Mouse (Mus musculus) neural tube, embryonic 15.5 days (tissue): ENCODE data around the gene Rgl1. TPM values are rescaled to one million over a fixed set of nuclear protein-coding genes. Genes with fewer than 3 reads are reported as not detected.

ENCODE experiments used
- ATAC-seq: fragments of 200-750 bp; cut with Nextera tagmentation; 2 replicates; pipeline ENCODE4 v1.8.0; 2017; ENCODE audit warnings: mild to moderate bottlenecking, moderate TSS enrichment, moderate library complexity; ENCODE audit not compliant: low FRiP score
- H3K27ac ChIP-seq: fragments of 300-500 bp; sonication (generic); replicated peaks from 2 replicates; pipeline ENCODE4 v1.5.1; 2015; ENCODE audit warnings: mild to moderate bottlenecking, inconsistent platforms
- H3K27me3 ChIP-seq: fragments of 300-500 bp; sonication (generic); replicated peaks from 2 replicates; pipeline ENCODE4 v1.6.1; 2015; ENCODE audit warnings: inconsistent platforms
- H3K36me3 ChIP-seq: fragments of 300-500 bp; sonication (generic); 2 replicates; pipeline ENCODE4 v1.6.1; 2015; ENCODE audit warnings: inconsistent platforms
- H3K4me1 ChIP-seq: fragments of 300-500 bp; sonication (generic); 2 replicates; pipeline ENCODE4 v1.6.1; 2015; ENCODE audit warnings: inconsistent platforms
- H3K4me2 ChIP-seq: fragments of 300-500 bp; sonication (generic); 2 replicates; pipeline ENCODE4 v1.6.1; 2015; ENCODE audit warnings: inconsistent platforms, mild to moderate bottlenecking, moderate library complexity
- H3K4me3 ChIP-seq: fragments of 300-500 bp; sonication (generic); replicated peaks from 2 replicates; pipeline ENCODE4 v1.5.1; 2015; ENCODE audit warnings: mild to moderate bottlenecking, inconsistent platforms
- H3K9ac ChIP-seq: fragments of 300-500 bp; sonication (generic); replicated peaks from 2 replicates; pipeline ENCODE4 v1.6.1; 2015; ENCODE audit warnings: mild to moderate bottlenecking, inconsistent platforms
- H3K9me3 ChIP-seq: fragments of 300-500 bp; sonication (generic); replicated peaks from 2 replicates; pipeline ENCODE4 v1.6.1; 2016; ENCODE audit warnings: inconsistent platforms
- whole genome bisulfite sequencing: fragments of 180-500 bp; shearing (Covaris S2); methylation state at CpG from one replicate; pipeline ENCODE4 v1.1.7; 2015; ENCODE audit warnings: mixed read lengths; 5-methylcytosine and 5-hydroxymethylcytosine counted together
- polyA plus RNA-seq: library from polyadenylated mRNA; unstranded; fragments of >200 nt; fragmentation: Nextera tagmentation; extraction: Ambion mirVana; gene quantifications from 2 replicates; pipeline ENCODE4 v1.2.1, GENCODE M21; 2015

Gene Rgl1
- polyA plus RNA-seq, 1 experiment from 2014 or later: 18.8 TPM

DNA sequence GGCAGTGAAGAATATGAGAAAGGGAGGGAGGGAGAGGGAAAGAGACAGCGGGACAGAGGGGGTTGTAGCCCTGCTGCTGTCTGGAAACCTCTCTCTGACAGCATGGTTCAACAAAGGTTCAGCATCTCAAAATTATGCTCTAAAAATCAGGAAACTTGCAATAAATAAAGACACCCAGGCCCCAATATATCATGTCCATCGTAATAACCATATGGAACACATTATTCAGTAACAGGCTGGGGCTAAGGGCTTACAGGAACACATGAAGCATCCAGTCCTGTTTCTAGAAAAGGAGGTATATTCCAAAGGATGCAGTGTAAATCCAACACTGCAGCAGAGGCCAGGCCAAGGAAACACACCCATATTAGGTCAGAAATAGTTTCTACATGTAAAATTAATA, 215.6 kb downstream of the Rgl1 start:
- no peak overlapping the region for H3K4me3 ChIP-seq
- H3K27ac ChIP-seq: no peak overlapping the region
- WGBS: 79% methylated on average over 2 of the region's 2 CpGs
- no peak for ATAC-seq
- no peak overlapping the region for H3K9ac ChIP-seq
- H3K4me2 ChIP-seq: no peak overlapping the region
- H3K36me3 ChIP-seq: peaks cover 9% of the 10 kb centered on the region
- no peaks in the 10 kb centered on the region for H3K27me3 ChIP-seq
- H3K4me1 ChIP-seq: no peaks in the 10 kb centered on the region
- H3K9me3 ChIP-seq: no peaks in the 10 kb centered on the region

DNA sequence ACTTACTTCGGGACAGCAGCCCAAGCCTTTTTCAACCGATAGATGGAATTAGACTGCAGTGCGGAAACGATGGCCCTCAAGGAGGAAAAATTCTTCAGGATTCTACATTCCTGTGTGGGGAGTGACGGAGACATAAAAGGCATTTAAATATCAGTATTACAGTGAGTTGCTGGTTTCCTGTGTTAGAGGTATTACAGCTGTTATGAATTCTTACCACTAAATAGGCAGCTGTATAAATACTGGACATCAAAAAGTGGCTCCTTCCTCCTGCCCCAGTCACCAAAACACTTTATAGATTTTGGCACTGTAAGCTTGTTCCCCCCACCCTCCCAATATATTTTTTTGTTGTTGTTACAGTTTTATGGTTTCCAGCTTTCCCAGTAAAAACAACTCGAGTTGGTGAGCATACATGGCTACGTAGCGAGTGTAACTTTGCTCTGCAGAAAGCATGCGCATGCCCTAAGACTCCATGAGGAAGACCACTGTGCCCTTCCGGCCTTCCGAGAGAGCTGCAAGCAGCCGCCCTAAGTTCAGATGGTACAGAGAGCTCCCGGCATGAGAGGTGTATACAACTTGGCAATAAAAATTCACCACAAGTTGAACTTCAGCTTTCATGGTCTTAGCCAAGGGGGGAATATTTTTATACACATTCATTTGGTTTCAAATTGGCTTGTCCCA, 217.0 kb downstream of the Rgl1 start:
- H3K4me2 ChIP-seq: no peak overlapping the region
- 86% methylated on average over 13 of the region's 13 CpGs for WGBS
- H3K4me3 ChIP-seq: no peak overlapping the region
- peaks cover 13% of the 10 kb centered on the region for H3K36me3 ChIP-seq
- no peak for ATAC-seq
- H3K27ac ChIP-seq: no peak overlapping the region
- no peaks in the 10 kb centered on the region for H3K9me3 ChIP-seq
- H3K27me3 ChIP-seq: no peaks in the 10 kb centered on the region
- H3K9ac ChIP-seq: no peak overlapping the region
- no peaks in the 10 kb centered on the region for H3K4me1 ChIP-seq

DNA sequence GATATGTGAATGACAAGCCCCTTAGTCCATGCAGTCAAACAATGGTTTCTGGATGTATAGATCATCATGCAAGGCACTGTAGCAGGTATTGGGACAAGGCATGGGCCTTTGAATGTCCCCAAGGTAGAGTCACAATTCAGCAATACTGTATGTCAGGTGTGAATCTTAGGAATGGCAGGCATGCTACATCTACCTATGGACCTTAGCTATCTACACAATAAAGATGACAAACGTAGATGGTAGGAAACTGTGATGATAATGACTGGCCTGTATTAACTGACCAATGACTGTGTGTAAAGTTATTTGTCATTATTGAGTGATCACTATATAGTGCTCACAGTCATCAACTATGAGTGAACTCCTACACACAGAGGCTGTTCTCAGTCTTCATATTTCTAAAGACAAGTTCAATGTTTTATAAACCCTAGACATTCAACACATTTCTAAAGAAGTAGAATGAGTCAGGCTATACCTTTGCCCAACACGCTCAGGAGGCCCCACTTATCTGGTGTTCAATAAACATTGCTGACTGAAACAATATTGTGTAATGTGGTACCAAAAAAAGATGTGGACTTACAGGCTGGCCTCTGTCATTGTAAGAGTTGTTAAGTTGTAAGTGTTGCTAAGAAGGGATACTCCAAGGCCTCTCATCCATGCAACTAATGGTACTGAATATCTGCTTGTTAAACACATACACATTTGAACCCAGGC, 222.5 kb downstream of the Rgl1 start:
- WGBS: 86% methylated on average over 2 of the region's 2 CpGs
- no peak for ATAC-seq
- H3K9me3 ChIP-seq: no peaks in the 10 kb centered on the region

DNA sequence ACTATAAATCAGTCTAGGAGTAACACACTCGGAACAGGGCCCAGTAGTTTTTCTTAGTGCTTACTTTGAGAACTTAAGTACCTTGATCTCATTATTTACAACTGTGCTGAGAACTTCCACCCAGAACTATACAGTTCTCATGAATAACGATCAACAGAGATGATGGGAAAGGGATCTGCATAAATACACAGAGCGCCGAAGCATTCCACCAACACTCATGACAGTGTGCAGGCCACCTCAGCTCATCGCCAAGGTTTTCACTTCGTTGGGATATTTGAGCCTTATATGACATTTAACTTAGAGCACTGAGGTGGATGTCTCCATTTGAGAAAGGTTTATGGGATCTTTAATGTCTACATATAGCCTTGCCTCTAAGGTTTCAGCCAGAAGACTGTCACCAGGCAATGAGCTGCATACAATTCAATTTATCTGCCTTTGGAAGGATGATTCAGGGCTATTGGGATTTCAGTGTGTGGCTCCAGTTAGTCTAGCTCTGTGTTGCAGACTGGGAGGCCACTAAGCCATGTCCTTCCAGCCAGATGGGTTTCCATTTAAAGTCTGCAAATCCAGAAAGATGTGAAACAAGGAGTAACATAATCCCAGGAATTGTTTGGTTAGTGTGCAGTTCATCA, 223.3 kb downstream of the Rgl1 start:
- peaks cover 22% of the 10 kb centered on the region for H3K36me3 ChIP-seq
- H3K4me2 ChIP-seq: no peak overlapping the region
- H3K4me3 ChIP-seq: no peak overlapping the region
- no peaks in the 10 kb centered on the region for H3K27me3 ChIP-seq
- H3K9ac ChIP-seq: no peak overlapping the region
- H3K9me3 ChIP-seq: no peaks in the 10 kb centered on the region
- no peak for ATAC-seq
- no peak overlapping the region for H3K27ac ChIP-seq
- 88% methylated on average over 6 of the region's 6 CpGs for WGBS
- no peaks in the 10 kb centered on the region for H3K4me1 ChIP-seq

More for the DNA sequence above, 222.5 kb downstream of the Rgl1 start:
- Histone ChIP-seq H3K4me2 (no peak overlapping the region), H3K4me1 (no peaks in the 10 kb centered on the region), H3K27me3 (no peaks in the 10 kb centered on the region), H3K4me3 (no peak overlapping the region), H3K36me3 (peaks cover 22% of the 10 kb centered on the region), H3K9ac (no peak overlapping the region), H3K27ac (no peak overlapping the region)

DNA sequence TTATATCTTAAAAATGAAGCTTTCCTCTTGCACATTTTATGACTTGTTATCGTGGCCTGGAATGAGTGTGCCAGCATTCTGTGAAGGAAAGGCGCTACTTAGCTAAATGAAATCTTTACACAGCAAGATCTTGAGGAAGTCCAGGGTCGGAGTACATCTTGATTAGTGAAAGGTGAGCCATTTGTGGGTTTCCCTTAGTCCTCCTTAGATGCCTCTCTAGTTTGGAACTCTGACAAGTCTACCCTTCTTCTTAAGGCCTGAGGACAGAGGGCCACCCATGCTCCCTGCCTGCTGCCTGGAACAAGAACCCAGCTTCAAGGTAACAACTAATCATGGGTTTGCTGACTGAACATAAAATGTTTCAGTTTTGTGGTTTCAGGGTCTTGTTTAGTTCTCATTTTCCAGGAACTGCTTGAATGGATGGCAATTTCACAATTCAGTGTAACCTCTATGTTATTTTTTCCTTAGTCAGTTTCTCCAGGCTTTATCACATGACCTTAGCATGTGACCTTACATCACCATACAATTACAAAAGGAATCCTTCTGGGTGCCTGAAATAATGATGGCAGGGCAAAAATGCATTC, 225.8 kb downstream of the Rgl1 start:
- H3K27me3 ChIP-seq: no peaks in the 10 kb centered on the region
- no peaks in the 10 kb centered on the region for H3K9me3 ChIP-seq
- no peak overlapping the region for H3K4me3 ChIP-seq
- H3K27ac ChIP-seq: no peak overlapping the region
- peaks cover 22% of the 10 kb centered on the region for H3K36me3 ChIP-seq
- peaks cover 5% of the 10 kb centered on the region; the same call in 1 of the 2 replicates for H3K4me1 ChIP-seq
- H3K9ac ChIP-seq: no peak overlapping the region
- ATAC-seq: no peak
- H3K4me2 ChIP-seq: no peak overlapping the region
- 95% methylated on average over 3 of the region's 3 CpGs for WGBS

DNA sequence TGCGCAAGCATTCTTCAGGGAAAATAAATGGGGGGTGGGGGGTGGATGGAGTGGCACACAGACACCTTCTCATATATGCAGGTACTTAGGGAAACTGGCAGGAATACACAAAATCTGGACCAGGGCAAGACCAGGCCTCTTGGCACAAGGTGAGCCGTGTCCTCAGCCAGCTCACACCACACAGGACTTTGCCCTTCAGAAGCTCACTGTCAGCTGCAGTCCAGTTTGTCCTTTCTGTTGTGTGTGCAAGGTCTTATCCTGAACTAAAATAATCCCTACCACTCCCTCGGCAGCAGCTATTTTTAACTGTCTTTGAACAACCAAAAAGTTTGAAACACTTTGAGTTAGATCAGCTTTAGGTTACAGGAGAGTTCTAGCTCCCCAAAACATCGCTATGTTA, 227.3 kb downstream of the Rgl1 start:
- peaks cover 14% of the 10 kb centered on the region; the same call in 1 of the 2 replicates for H3K36me3 ChIP-seq
- no peaks in the 10 kb centered on the region for H3K9me3 ChIP-seq
- no peak overlapping the region for H3K4me3 ChIP-seq
- H3K27me3 ChIP-seq: no peaks in the 10 kb centered on the region
- H3K9ac ChIP-seq: no peak overlapping the region
- WGBS: 93% methylated on average over 4 of the region's 4 CpGs
- no peak for ATAC-seq
- peaks cover 5% of the 10 kb centered on the region; the same call in 1 of the 2 replicates for H3K4me1 ChIP-seq
- H3K27ac ChIP-seq: no peak overlapping the region
- no peak overlapping the region for H3K4me2 ChIP-seq

DNA sequence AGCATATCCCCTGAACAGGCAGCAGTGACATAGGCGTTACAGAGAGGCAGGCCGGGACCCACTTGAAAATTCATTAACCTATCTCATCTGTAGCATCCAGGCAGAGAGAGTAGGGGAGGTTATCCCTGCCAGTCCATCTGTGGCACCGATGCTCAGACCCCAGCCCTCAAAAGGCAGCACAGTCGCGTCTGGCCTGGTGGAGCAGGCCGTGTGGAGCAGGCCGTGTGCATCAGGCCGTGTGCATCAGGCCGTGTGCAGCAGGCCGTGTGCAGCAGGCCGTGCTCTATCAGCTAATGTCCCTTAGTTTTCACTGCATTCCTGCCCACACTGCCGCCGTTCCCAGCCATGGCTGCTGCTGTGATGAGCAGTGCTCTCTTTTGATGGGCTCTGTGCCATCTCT, 229.0 kb downstream of the Rgl1 start:
- no peak for ATAC-seq
- no peak overlapping the region for H3K9ac ChIP-seq
- no peaks in the 10 kb centered on the region for H3K27me3 ChIP-seq
- no peak overlapping the region for H3K4me3 ChIP-seq
- 0 out of 2 replicates have a peak, but pooled peaks cover 4% of the 10 kb centered on the region for H3K36me3 ChIP-seq
- peaks cover 5% of the 10 kb centered on the region; the same call in 1 of the 2 replicates for H3K4me1 ChIP-seq
- no peak overlapping the region for H3K27ac ChIP-seq
- no peaks in the 10 kb centered on the region for H3K9me3 ChIP-seq
- 72% methylated on average over 13 of the region's 13 CpGs for WGBS
- H3K4me2 ChIP-seq: no peak overlapping the region

DNA sequence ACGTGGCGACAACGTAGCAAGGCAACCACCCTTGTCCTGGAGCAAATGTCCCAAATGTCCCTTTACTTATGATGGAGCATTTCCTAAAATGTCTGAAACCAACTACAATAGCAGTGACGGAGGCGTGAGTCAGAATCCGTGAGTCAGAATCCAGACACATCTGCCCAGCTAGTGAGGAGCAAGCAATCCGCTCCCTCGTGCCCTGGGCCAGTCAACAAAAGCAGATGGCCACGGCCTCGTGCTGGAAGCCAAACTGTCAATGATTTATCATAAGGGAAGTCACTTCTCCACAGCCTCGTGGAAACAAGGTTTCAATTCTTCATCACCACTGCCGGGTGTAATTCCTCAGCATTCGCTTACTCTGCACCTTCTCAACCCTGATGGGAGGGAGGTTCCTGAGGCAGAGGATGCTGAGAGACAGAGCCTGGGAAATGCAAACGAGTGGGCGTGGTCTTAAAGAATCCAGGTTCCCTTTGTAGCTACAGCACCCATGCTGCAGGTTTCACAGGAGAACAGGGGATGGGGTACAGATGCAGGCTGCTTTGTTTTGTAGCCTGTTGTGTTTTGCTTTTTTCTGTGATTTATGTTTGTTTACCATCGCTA, 229.6 kb downstream of the Rgl1 start:
- H3K4me2 ChIP-seq: no peak overlapping the region
- peak overlapping the region; percentile 4; the same call in 1 of the 2 replicates for H3K27ac ChIP-seq
- H3K9ac ChIP-seq: no peak overlapping the region
- H3K36me3 ChIP-seq: 0 out of 2 replicates have a peak, but pooled peaks cover 4% of the 10 kb centered on the region
- peaks cover 5% of the 10 kb centered on the region; the same call in 1 of the 2 replicates for H3K4me1 ChIP-seq
- no peaks in the 10 kb centered on the region for H3K9me3 ChIP-seq
- 48% methylated on average over 16 of the region's 16 CpGs for WGBS
- ATAC-seq: peak; percentile 35; the same call in 1 of the 2 replicates
- no peak overlapping the region for H3K4me3 ChIP-seq
- no peaks in the 10 kb centered on the region for H3K27me3 ChIP-seq

DNA sequence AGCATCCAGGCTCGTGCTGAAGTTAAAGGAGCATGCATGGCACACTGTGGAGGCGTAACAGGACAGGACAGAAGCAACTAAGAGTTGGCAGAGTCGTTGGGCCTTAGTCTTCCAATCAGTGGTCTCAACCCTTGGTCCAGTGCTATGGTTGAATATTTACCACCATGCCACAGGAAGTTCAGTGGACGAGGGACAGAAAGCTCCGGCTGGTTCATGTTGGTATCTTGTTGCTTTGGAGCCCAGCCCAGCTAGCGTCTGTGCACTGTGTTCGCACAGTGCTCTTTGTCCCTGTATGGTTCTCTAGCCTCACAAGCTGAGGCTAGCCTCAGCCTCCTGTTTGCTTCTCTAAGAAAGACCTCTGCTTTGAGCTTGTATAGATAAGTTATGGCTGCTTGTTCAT, 231.6 kb downstream of the Rgl1 start:
- 91% methylated on average over 7 of the region's 7 CpGs for WGBS
- H3K9me3 ChIP-seq: no peaks in the 10 kb centered on the region
- no peak overlapping the region for H3K4me3 ChIP-seq
- no peak overlapping the region for H3K4me2 ChIP-seq
- H3K27ac ChIP-seq: no peak overlapping the region
- peaks cover 5% of the 10 kb centered on the region; the same call in 1 of the 2 replicates for H3K4me1 ChIP-seq
- no peak overlapping the region for H3K9ac ChIP-seq
- no peak for ATAC-seq
- H3K36me3 ChIP-seq: peaks cover 10% of the 10 kb centered on the region; the same call in 1 of the 2 replicates
- H3K27me3 ChIP-seq: no peaks in the 10 kb centered on the region

DNA sequence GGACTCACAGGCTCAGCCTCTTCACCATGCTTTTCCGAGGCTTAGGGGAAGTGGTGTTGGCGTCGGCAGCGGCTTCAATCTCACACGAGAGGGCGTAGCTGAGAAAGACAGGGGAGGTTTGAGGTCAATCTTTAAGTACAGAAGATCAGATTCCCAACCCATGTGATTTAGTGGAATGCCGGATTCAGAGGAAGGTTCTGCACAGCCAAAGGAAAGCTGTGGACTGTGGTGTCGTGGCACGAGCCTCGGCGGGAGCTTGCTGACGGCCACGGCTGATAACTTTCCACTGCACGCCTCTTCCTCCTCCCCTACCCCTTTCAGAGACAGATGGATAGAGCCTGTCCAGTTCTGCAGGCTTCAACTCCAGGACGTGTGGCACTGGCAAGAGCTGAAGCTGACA, 234.7 kb downstream of the Rgl1 start:
- no peak overlapping the region for H3K4me2 ChIP-seq
- no peak overlapping the region for H3K27ac ChIP-seq
- peaks cover 6% of the 10 kb centered on the region; the same call in 1 of the 2 replicates for H3K36me3 ChIP-seq
- no peak overlapping the region for H3K9ac ChIP-seq
- peaks cover 1% of the 10 kb centered on the region; the same call in 1 of the 2 replicates for H3K4me1 ChIP-seq
- WGBS: 74% methylated on average over 15 of the region's 15 CpGs
- H3K4me3 ChIP-seq: no peak overlapping the region
- no peak for ATAC-seq
- no peaks in the 10 kb centered on the region for H3K9me3 ChIP-seq
- H3K27me3 ChIP-seq: no peaks in the 10 kb centered on the region

DNA sequence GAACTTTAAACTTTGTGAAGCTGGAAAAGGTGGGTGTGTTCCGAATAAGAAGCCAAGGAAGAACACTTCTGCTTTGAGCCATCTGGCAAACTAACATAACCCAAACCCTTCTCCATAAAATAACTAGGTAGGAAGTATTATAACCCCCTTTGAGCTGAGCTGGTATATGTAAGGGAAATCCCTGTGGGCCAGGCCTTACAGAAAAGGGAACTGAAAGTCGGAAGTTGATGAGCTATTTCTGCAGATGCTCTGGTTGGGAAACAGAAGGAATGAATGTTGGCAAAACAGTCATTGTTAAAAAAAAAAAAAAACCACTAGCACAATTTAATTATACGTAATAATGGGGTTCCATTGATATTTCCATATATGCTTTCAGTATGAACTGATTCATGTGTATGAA, 237.4 kb downstream of the Rgl1 start:
- H3K9ac ChIP-seq: no peak overlapping the region
- no peak overlapping the region for H3K4me2 ChIP-seq
- H3K4me1 ChIP-seq: peaks cover 5% of the 10 kb centered on the region
- H3K4me3 ChIP-seq: no peak overlapping the region
- 89% methylated on average over 3 of the region's 3 CpGs for WGBS
- peaks cover 13% of the 10 kb centered on the region for H3K36me3 ChIP-seq
- H3K27me3 ChIP-seq: no peaks in the 10 kb centered on the region
- no peaks in the 10 kb centered on the region for H3K9me3 ChIP-seq
- ATAC-seq: no peak
- no peak overlapping the region for H3K27ac ChIP-seq
